Mouse (Mus musculus): ENCODE data around the gene Tnfrsf13c.

The Tnfrsf13c gene

GRCm38 (mm10) chr15:82207105-82207459 lies 17.1 kb downstream of the Tnfrsf13c start:
- DNase-seq: no peak

DNA sequence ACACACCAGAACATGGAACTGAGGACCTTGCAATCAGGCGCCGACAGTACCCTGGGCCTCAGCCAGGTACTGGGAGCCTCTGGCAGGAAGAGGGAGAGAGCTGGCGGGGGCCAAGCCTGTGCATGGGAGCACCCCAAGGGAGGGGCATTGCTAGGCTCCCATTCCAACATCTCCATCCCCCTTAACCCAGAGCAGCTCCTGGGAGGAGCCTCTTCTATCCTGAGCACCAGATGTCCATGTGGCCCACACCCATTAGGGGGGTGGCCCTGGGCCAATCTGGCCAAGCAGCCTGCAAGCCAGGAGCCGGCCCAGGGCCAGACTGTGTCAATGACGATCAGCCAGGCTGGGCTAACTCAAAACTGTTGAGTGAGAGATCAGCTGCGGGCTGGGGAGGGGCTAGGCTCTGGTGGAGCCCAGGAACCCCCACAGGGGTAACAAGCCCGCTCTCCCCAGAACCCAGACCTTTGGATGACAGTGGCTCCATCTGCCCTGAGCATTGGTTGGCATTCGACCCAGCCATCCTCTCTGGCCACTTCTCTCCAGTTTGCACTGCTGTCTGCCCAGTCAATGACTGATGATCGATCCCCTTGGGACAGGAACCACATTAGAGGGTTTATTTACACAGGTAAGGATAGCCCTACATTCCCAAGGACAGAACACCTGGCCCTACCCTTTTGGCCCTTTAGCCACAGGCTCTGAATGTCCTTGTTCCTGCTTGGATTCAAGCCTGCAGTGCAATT lies 17.6 kb downstream of the Tnfrsf13c start:
- peak; percentile 60 for DNase-seq

- DNase-seq: no peak
Observed at GRCm38 (mm10) chr15:82204680-82205371, 19.3 kb downstream of the Tnfrsf13c start.

DNA sequence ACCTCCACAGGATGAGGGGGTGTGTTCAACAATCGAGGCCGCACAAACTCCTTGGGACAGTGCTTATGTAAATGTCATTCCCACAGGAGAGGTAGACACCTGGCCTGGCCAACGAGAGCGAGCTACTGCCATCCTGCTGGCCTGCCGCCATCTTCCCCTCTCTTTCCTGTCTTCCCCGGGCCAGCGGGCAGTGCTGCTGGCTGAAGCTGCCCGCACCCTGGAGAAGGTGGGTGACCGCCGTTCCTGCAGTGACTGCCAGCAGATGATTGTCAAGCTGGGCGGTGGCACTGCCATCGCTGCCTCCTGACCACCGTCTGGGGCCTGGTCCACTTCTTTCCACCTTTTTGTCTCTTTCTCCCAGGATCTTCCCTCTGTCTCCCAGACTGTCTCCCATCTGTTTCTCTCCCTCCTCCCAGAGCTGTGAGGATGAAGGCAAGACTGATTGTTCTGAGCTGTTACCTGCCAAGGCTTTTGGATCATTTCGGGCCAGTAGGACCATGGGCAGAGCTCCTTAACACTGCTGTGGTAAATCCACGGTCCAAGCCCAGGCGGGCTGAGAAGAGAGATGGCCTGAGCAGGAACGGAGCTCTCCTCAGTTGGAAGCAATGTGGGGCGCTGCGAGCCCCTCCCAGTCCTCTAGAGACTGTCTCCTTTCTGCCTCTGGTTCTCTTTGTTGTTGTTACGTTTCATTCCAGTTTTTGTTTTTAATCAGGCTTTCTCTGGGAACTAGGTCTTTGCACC lies 20.4 kb downstream of the Tnfrsf13c start:
- DNase-seq: no peak

DNA sequence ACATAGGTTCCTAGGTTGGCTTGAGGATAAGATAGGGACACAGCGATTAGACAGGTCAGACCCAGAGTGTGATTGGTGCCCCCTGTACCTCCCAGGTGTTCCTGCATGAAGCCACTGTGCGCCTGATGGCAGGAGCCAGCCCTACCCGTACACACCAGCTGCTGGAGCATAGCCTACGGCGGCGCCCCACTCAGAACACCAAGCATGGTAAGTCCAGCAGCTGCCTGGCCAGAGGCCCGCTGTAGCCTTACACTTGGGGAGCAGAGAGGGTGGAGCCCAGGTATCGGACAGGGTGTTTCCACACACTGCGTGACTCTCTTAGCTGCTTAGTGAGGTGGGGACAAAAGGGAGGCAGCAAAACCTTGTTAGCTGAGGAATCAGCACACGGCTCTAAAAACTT lies 21.1 kb downstream of the Tnfrsf13c start:
- DNase-seq: no peak

- DNase-seq: no peak
Observed at GRCm38 (mm10) chr15:82202086-82202485, 22.1 kb downstream of the Tnfrsf13c start.

DNA sequence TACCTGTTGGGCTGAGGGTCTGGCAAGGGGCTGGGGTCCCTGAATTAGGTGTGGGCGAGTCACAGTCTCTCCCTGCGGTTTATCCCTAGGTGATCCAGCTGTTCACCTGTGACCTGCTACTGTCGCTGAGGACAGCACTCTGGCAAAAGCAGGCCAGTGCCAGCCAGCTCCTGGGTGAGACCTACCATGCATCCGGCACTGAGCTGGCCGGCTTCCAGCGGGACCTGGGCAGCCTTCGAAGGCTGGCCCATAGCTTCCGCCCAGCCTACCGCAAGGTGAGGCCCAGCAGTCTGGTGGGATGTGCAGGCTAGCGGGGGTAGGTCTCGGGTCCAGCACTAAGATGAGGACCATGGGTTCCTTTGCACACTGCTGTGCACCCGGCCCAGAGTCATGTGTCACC lies 24.6 kb downstream of the Tnfrsf13c start:
- DNase-seq: no peak

GRCm38 (mm10) chr15:82198342-82198741 lies 25.8 kb downstream of the Tnfrsf13c start:
- DNase-seq: no peak

GRCm38 (mm10) chr15:82197937-82198336 lies 26.2 kb downstream of the Tnfrsf13c start:
- no peak for DNase-seq

GRCm38 (mm10) chr15:82197246-82197750 lies 26.9 kb downstream of the Tnfrsf13c start:
- DNase-seq: no peak

DNA sequence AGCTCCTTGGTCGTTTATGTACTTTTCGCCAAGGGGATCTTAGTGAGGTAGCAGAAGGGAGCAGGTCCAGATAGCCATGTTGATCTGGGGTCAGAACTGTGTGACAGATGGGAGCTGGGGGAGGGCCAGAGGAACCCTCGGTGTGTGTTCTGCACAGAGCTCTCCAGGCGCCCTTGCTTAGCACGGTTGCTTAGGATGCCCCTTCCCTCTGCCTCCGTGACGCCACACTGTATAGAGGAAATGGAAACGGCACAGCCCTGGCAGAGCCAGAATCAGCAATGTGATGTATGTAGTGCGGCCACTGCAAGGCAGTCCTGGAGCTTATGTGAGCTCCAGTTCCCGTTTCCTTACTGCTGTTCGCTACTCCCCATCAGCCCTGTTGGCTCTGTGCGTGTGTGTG lies 27.9 kb downstream of the Tnfrsf13c start:
- no peak for DNase-seq

DNA sequence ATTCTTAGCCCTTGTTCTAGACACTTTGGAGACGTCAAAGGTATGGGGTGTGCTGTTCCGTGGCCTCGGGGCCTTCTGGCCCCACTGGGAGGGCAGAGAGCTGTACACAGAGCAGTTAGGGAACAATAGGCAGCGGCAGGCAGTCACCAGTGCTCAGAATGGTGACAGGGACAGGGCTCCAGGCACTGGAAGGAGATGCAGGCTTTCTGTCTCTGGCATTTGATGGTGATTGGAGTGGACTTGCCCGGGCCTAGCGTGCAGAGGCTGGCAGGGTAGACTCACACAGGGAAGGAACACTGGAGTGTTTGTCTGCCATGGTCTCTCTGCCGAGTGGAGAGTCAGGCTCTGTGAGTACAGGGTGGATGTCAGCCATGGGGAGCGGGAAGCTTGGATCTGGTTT lies 31.6 kb downstream of the Tnfrsf13c start:
- no peak for DNase-seq

GRCm38 (mm10) chr15:82188481-82189240 lies 35.5 kb downstream of the Tnfrsf13c start:
- peak; percentile 42 for DNase-seq

- no peak for DNase-seq
Observed at GRCm38 (mm10) chr15:82187924-82188323, 36.2 kb downstream of the Tnfrsf13c start.

- no peak for DNase-seq
Observed at GRCm38 (mm10) chr15:82187401-82187800, 36.8 kb downstream of the Tnfrsf13c start.

GRCm38 (mm10) chr15:82186931-82187330 lies 37.2 kb downstream of the Tnfrsf13c start:
- DNase-seq: no peak

DNA sequence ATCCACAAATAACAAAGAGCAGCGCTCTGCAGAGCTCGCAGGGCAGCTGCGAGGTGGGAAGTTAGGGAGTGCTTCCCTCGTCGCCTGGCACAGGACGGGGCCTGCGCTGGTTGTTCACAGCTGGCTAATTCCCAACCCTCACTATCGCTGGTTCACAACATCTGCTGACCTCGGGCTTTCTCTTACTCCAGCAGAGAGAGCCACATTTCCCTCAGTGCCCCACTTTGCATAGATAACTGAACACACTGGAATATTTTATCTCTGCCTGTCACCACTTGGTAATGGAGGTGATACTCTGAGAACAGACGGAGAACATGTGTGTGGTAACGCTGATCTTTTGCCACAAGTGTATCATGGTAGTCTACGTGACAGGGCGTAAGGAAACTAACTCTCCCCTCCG lies 38.0 kb downstream of the Tnfrsf13c start:
- DNase-seq: no peak

DNA sequence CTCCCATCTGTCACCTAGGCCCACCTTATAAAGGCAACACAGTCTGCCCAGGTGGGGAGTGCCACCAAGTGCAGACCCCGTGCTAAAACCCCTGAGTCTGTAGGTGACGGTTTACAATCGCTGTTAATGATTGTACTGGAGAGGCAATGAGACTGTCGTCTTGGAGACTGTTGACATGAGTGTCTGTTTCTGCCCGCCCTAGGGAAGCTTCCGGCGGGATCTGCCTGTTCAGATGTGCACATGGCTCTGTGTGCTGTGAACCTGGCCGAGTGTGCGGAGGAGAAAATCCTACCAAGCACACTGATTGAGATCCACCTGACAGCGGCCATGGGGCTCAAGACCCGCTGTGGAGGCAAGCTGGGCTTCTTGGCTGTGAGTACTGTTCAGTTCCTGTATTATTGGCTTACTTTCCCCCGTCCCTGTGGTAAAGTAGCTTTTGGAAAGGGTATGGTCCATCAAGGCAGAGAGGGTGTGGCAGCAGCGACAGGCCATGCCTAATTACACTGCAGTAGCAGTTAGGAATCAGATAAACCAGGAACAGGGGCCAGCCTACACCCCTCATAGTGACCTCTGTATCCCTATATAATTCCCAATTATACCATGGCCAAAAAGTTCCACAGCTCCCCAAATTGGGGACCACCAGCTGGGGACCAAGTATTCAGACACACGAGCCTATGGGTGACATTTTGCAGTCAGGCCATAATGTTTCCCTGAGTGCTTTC lies 38.9 kb downstream of the Tnfrsf13c start:
- no peak for DNase-seq

DNA sequence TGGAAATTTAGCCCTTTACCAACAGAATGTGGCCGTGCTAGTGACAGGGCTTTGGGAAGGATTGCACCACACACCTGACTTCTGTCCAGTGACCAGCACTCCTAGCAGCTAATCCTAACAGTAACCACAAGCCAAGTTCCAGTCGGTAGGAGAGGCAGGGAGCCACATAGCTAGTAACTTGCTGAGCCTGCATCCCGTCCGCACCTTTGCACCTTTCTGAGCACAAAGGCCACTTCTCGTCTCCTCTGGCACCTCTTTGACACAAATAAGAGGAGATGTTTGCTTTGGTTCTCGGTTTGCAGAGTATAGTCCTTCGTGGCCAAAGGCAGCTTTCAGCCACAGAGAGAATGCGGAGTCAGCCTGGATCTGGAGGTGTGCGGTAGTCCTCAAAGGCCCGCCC lies 39.5 kb downstream of the Tnfrsf13c start:
- no peak for DNase-seq

- no peak for DNase-seq
Observed at GRCm38 (mm10) chr15:82184183-82184582, 40.0 kb downstream of the Tnfrsf13c start.

- no peak for DNase-seq
Observed at GRCm38 (mm10) chr15:82183596-82183995, 40.6 kb downstream of the Tnfrsf13c start.

DNA sequence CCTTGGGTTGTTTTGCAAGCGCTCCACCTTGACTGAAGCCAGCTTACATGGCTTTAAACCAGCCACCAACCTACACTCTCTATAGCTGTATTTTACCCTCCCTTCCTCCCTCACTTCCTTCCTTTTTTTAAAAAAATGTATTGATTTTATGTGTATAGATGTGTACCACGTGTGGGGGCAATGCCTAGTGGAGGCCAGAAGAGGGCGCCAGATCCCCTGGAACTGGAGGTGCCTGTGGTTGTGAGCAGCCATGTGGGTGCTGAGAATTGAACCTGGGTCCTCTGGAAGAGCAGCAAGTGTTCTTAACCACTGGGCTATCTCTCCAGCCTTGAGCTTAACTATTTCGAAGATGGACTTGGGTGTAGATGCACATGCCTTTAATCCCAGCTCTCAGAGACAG lies 41.9 kb downstream of the Tnfrsf13c start:
- no peak for DNase-seq
